Mouse (Mus musculus): ENCODE results near the gene Scyl1.

DNA sequence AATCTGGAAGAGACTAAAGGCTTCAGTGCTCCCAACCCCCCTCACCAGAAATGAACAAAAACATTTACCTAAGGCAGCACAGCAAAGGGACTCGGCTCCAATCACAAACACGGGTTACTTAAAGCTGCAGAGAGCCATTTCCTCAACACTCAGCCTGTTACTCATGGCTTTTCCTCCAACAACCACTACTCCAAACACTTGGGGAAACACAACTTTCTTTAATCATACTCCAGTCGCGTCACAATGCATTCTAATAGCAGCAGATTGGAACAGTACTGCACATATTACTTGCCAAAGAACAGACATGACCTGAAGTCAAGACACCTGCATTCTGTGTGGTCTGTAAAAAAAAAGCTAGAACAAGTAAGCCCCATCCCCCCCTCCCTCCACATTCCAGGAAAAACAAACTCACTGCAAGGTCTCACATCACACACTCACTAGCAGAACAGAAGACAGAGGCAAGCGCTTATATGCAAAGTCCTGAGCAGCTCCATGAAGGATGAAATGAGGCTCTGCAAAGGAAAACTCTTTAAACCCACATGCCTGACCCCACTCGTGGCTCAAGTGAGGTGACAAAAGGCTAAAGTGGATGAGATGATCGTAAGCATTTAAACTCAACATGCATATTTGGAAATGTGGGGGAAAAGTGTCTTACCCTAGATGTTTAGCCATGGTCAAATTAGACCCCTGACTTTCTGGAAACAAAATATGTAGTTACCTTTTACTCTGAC lies 26.3 kb upstream of the Scyl1 start:
- TF ChIP-seq GATA1 (IDR thresholded peaks at IDR 0.05; ENCODE audit: low read length): no peak
- no peak for TF ChIP-seq TAL1 (IDR thresholded peaks at IDR 0.05; ENCODE audit: low read length)

Data from erythroblast, embryonic 14.5 days (primary cell).